Mouse (Mus musculus) stomach, embryonic 16.5 days (tissue): ENCODE data around the gene Serinc5. TPM values are rescaled to one million over a fixed set of nuclear protein-coding genes. Genes with fewer than 3 reads are reported as not detected.

Experiments
- ATAC-seq: fragments of 200-750 bp; cut with Nextera tagmentation; 2 replicates; pipeline ENCODE4 v1.8.0; 2017; ENCODE audit warnings: moderate number of reproducible peaks, moderate TSS enrichment; ENCODE audit not compliant: insufficient read depth, low FRiP score
- H3K27ac ChIP-seq: fragments of 300-500 bp; sonication (generic); 2 replicates; pipeline ENCODE4 v1.5.1; 2014; ENCODE audit warnings: low read length
- H3K27me3 ChIP-seq: fragments of 300-500 bp; sonication (generic); 2 replicates; pipeline ENCODE4 v1.6.1; 2014; ENCODE audit warnings: low read length, control low read depth, mixed read lengths; ENCODE audit not compliant: control insufficient read depth, insufficient read depth
- H3K36me3 ChIP-seq: fragments of 300-500 bp; sonication (generic); 2 replicates; pipeline ENCODE4 v1.6.1; 2014; ENCODE audit warnings: low read length; ENCODE audit not compliant: control insufficient read depth, insufficient read depth
- H3K4me1 ChIP-seq: fragments of 300-500 bp; sonication (generic); 2 replicates; pipeline ENCODE4 v1.6.1; 2014; ENCODE audit warnings: low read length, control low read depth, mixed read lengths; ENCODE audit not compliant: control insufficient read depth, insufficient read depth
- H3K4me2 ChIP-seq: fragments of 300-500 bp; sonication (generic); 2 replicates; pipeline ENCODE4 v1.6.1; 2014; ENCODE audit warnings: low read depth, low read length, mixed read lengths
- H3K4me3 ChIP-seq: fragments of 300-500 bp; sonication (generic); replicated peaks from 2 replicates; pipeline ENCODE4 v1.5.1; 2014; ENCODE audit warnings: mild to moderate bottlenecking, low read length
- H3K9ac ChIP-seq: fragments of 300-500 bp; sonication (generic); 2 replicates; pipeline ENCODE4 v1.6.1; 2014; ENCODE audit warnings: low read length
- H3K9me3 ChIP-seq: fragments of 300-500 bp; sonication (generic); replicated peaks from 2 replicates; pipeline ENCODE4 v1.6.1; 2016; ENCODE audit warnings: low read length, control low read depth; ENCODE audit not compliant: control insufficient read depth
- WGBS: fragments of 180-500 bp; shearing (Covaris S2); extraction: QIAGEN DNeasy Blood & Tissue Kit; methylation state at CpG from one replicate; pipeline ENCODE4 v1.1.7; 2014; 5-methylcytosine and 5-hydroxymethylcytosine counted together
- polyA plus RNA-seq: library from polyadenylated mRNA; unstranded; fragments of >200 nt; fragmentation: Nextera tagmentation; extraction: Ambion mirVana; gene quantifications from 2 replicates; pipeline ENCODE4 v1.2.1, GENCODE M21; 2015

Serinc5 gene
- polyA plus RNA-seq, 1 experiment from 2014 or later = 29.9 TPM

- no peaks in the 10 kb centered on the region for H3K9me3 ChIP-seq
- ATAC-seq = no peak
- no peaks in the 10 kb centered on the region for H3K36me3 ChIP-seq
- WGBS = 92% methylated on average over 6 of the region's 6 CpGs
- H3K4me2 ChIP-seq = no peak overlapping the region
- H3K4me1 ChIP-seq = 0 out of 2 replicates have a peak, but pooled peaks cover 1% of the 10 kb centered on the region
- H3K27me3 ChIP-seq = no peaks in the 10 kb centered on the region
- H3K9ac ChIP-seq = no peak overlapping the region
- H3K27ac ChIP-seq = no peak overlapping the region
- H3K4me3 ChIP-seq = no peak overlapping the region
Measured at GRCm38 (mm10) chr13:92668214-92668985, 57.5 kb downstream of the Serinc5 start.

GRCm38 (mm10) chr13:92671727-92672126 lies 60.8 kb downstream of the Serinc5 start:
- Histone ChIP-seq H3K9me3 (no peaks in the 10 kb centered on the region), H3K27ac (no peak overlapping the region), H3K27me3 (no peaks in the 10 kb centered on the region), H3K4me2 (no peak overlapping the region), H3K4me3 (no peak overlapping the region), H3K4me1 (peaks cover 19% of the 10 kb centered on the region), H3K9ac (no peak overlapping the region), H3K36me3 (no peaks in the 10 kb centered on the region)
- no peak for ATAC-seq
- WGBS = 69% methylated on average over 1 of the region's 1 CpGs

- H3K4me3 ChIP-seq = no peak overlapping the region
- H3K9ac ChIP-seq = no peak overlapping the region
- no peak overlapping the region for H3K4me2 ChIP-seq
- WGBS = 36% methylated on average over 2 of the region's 2 CpGs
- H3K9me3 ChIP-seq = no peaks in the 10 kb centered on the region
- ATAC-seq = no peak
- no peaks in the 10 kb centered on the region for H3K27me3 ChIP-seq
- no peaks in the 10 kb centered on the region for H3K36me3 ChIP-seq
- H3K4me1 ChIP-seq = peaks cover 33% of the 10 kb centered on the region
- H3K27ac ChIP-seq = peak overlapping the region; percentile 25; the same call in 1 of the 2 replicates
Measured at GRCm38 (mm10) chr13:92674676-92675075, 63.8 kb downstream of the Serinc5 start.

GRCm38 (mm10) chr13:92675308-92675707 lies 64.4 kb downstream of the Serinc5 start:
- WGBS = 57% methylated on average over 3 of the region's 3 CpGs
- H3K4me1 ChIP-seq = peaks cover 33% of the 10 kb centered on the region
- H3K9ac ChIP-seq = no peak overlapping the region
- H3K4me2 ChIP-seq = no peak overlapping the region
- no peak overlapping the region for H3K4me3 ChIP-seq
- no peaks in the 10 kb centered on the region for H3K27me3 ChIP-seq
- no peak for ATAC-seq
- no peaks in the 10 kb centered on the region for H3K9me3 ChIP-seq
- peak overlapping the region; percentile 25; the same call in 1 of the 2 replicates for H3K27ac ChIP-seq
- H3K36me3 ChIP-seq = no peaks in the 10 kb centered on the region

GRCm38 (mm10) chr13:92675897-92676584 lies 65.2 kb downstream of the Serinc5 start:
- H3K27ac ChIP-seq = peak overlapping the region; percentile 82
- H3K27me3 ChIP-seq = no peaks in the 10 kb centered on the region
- peaks cover 33% of the 10 kb centered on the region for H3K4me1 ChIP-seq
- H3K36me3 ChIP-seq = no peaks in the 10 kb centered on the region
- H3K4me3 ChIP-seq = no peak overlapping the region
- H3K9me3 ChIP-seq = no peaks in the 10 kb centered on the region
- no peak overlapping the region for H3K4me2 ChIP-seq
- 60% methylated on average over 11 of the region's 11 CpGs for WGBS
- no peak overlapping the region for H3K9ac ChIP-seq
- peak; percentile 51; the same call in 1 of the 2 replicates for ATAC-seq

GRCm38 (mm10) chr13:92677656-92678055 lies 66.8 kb downstream of the Serinc5 start:
- Histone ChIP-seq H3K36me3 (no peaks in the 10 kb centered on the region), H3K4me2 (no peak overlapping the region), H3K9me3 (no peaks in the 10 kb centered on the region), H3K9ac (no peak overlapping the region), H3K27ac (peak overlapping the region; percentile 25; the same call in 1 of the 2 replicates), H3K4me3 (no peak overlapping the region), H3K4me1 (peaks cover 33% of the 10 kb centered on the region), H3K27me3 (no peaks in the 10 kb centered on the region)
- ATAC-seq = no peak
- WGBS = 37% methylated on average over 4 of the region's 4 CpGs

GRCm38 (mm10) chr13:92679661-92680060 lies 68.8 kb downstream of the Serinc5 start:
- Histone ChIP-seq H3K27me3 (no peaks in the 10 kb centered on the region), H3K4me2 (no peak overlapping the region), H3K4me3 (no peak overlapping the region), H3K9ac (no peak overlapping the region), H3K4me1 (peaks cover 39% of the 10 kb centered on the region), H3K36me3 (no peaks in the 10 kb centered on the region), H3K9me3 (no peaks in the 10 kb centered on the region), H3K27ac (no peak overlapping the region)
- ATAC-seq = peak; percentile 19; the same call in 1 of the 2 replicates
- 64% methylated on average over 7 of the region's 7 CpGs for WGBS

GRCm38 (mm10) chr13:92681541-92681940 lies 70.7 kb downstream of the Serinc5 start:
- Histone ChIP-seq H3K36me3 (0 out of 2 replicates have a peak, but pooled peaks cover 3% of the 10 kb centered on the region), H3K4me3 (no peak overlapping the region), H3K9me3 (no peaks in the 10 kb centered on the region), H3K27me3 (no peaks in the 10 kb centered on the region), H3K27ac (no peak overlapping the region), H3K4me2 (no peak overlapping the region), H3K9ac (no peak overlapping the region), H3K4me1 (peaks cover 29% of the 10 kb centered on the region)
- WGBS = 80% methylated on average over 2 of the region's 2 CpGs
- no peak for ATAC-seq

- WGBS = 57% methylated on average over 6 of the region's 6 CpGs
- H3K27me3 ChIP-seq = no peaks in the 10 kb centered on the region
- no peaks in the 10 kb centered on the region for H3K9me3 ChIP-seq
- no peak overlapping the region for H3K9ac ChIP-seq
- H3K4me1 ChIP-seq = peaks cover 29% of the 10 kb centered on the region
- 0 out of 2 replicates have a peak, but pooled peaks cover 3% of the 10 kb centered on the region for H3K36me3 ChIP-seq
- H3K4me3 ChIP-seq = no peak overlapping the region
- ATAC-seq = no peak
- H3K4me2 ChIP-seq = no peak overlapping the region
- H3K27ac ChIP-seq = no peak overlapping the region
Measured at GRCm38 (mm10) chr13:92682833-92683232, 71.9 kb downstream of the Serinc5 start.
